Mouse (Mus musculus) liver, embryonic 12.5 days (tissue): ENCODE measurements around the gene Brd2. TPM values are rescaled to one million over a fixed set of nuclear protein-coding genes. Genes with fewer than 3 reads are reported as not detected.

Experiments used
- ATAC-seq: fragments of 200-750 bp; cut with Nextera tagmentation; 2 replicates; pipeline ENCODE4 v1.8.0; 2017; ENCODE audit warnings: moderate number of reproducible peaks, mild to moderate bottlenecking, moderate library complexity
- H3K27ac ChIP-seq: fragments of 300-500 bp; sonication (generic); 2 replicates; pipeline ENCODE4 v1.5.1; 2016; ENCODE audit warnings: mild to moderate bottlenecking
- H3K27me3 ChIP-seq: fragments of 300-500 bp; sonication (generic); replicated peaks from 2 replicates; pipeline ENCODE4 v1.6.1; 2016; ENCODE audit warnings: mild to moderate bottlenecking, moderate library complexity
- H3K36me3 ChIP-seq: fragments of 300-500 bp; sonication (generic); 2 replicates; pipeline ENCODE4 v1.6.1; 2016; ENCODE audit warnings: mild to moderate bottlenecking, moderate library complexity
- H3K4me1 ChIP-seq: fragments of 300-500 bp; sonication (generic); 2 replicates; pipeline ENCODE4 v1.6.1; 2016
- H3K4me2 ChIP-seq: fragments of 300-500 bp; sonication (generic); 2 replicates; pipeline ENCODE4 v1.6.1; 2016; ENCODE audit warnings: mild to moderate bottlenecking, moderate library complexity
- H3K4me3 ChIP-seq: fragments of 300-500 bp; sonication (generic); 2 replicates; pipeline ENCODE4 v1.5.1; 2016; ENCODE audit warnings: mild to moderate bottlenecking, moderate library complexity
- H3K9ac ChIP-seq: fragments of 300-500 bp; sonication (generic); 2 replicates; pipeline ENCODE4 v1.6.1; 2016; ENCODE audit warnings: mild to moderate bottlenecking, moderate library complexity
- H3K9me3 ChIP-seq: fragments of 300-500 bp; sonication (generic); replicated peaks from 2 replicates; pipeline ENCODE4 v1.6.1; 2016; ENCODE audit warnings: mild to moderate bottlenecking, moderate library complexity
- WGBS: fragments of 180-500 bp; shearing (Covaris S2); methylation state at CpG from one replicate; pipeline ENCODE4 v1.1.7; 2016; ENCODE audit not compliant: insufficient replicate concordance; 5-methylcytosine and 5-hydroxymethylcytosine counted together
- polyA plus RNA-seq: library from polyadenylated mRNA; unstranded; fragments of >200 nt; fragmentation: Nextera tagmentation; extraction: Ambion mirVana; gene quantifications from 2 replicates; pipeline ENCODE4 v1.2.1, GENCODE M21; 2016

Brd2 gene
- polyA plus RNA-seq, 1 experiment from 2014 or later: 59.9 TPM

DNA sequence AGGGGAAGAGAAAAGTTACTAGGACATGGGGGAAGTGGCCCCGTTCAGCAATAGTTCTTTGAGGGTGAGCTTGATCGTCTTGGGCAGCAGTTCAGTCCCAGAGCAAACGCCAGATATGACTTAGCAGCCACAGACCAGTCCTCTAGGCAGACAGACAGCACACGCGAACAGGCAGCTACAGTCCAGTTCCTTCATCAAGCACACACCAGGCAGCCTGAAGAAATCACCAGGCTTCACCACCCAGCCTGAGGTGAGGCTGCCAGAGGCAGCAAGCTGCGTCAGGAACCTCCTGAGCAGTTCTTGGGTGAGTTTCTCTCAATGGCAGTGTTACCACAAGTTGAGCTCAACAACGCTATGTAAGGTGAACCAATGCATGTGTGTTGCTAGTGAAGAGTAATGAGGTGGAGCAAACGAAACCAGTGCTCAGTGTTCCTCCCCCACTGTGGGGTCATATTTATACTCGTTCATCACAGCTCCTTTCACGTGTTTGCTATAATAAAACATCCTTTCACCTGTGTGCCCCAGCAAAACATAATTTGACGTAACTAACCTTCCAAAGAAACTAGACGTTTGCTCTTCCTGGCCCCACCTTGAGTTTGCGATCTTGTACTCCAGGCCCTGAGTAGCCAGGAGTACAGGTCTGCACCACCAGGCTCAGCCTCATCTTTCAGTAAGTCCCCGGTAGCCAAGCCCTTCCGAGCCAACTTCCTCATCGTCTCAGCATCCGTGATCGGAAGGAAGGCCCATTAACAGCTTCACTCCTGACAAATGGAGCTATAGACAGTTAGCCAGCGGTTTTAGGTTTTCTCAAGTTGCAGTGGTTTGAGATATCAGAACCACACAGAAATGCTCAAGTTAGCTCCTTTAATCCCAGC, 7.9 kb upstream of the Brd2 start:
- Histone ChIP-seq H3K36me3 (no peaks in the 10 kb centered on the region), H3K27me3 (peaks cover 40% of the 10 kb centered on the region), H3K9ac (no peak overlapping the region), H3K27ac (no peak overlapping the region), H3K4me1 (peaks cover 41% of the 10 kb centered on the region), H3K4me2 (no peak overlapping the region), H3K9me3 (no peaks in the 10 kb centered on the region), H3K4me3 (no peak overlapping the region)
- no peak for ATAC-seq
- 61% methylated on average over 19 of the region's 19 CpGs for WGBS

DNA sequence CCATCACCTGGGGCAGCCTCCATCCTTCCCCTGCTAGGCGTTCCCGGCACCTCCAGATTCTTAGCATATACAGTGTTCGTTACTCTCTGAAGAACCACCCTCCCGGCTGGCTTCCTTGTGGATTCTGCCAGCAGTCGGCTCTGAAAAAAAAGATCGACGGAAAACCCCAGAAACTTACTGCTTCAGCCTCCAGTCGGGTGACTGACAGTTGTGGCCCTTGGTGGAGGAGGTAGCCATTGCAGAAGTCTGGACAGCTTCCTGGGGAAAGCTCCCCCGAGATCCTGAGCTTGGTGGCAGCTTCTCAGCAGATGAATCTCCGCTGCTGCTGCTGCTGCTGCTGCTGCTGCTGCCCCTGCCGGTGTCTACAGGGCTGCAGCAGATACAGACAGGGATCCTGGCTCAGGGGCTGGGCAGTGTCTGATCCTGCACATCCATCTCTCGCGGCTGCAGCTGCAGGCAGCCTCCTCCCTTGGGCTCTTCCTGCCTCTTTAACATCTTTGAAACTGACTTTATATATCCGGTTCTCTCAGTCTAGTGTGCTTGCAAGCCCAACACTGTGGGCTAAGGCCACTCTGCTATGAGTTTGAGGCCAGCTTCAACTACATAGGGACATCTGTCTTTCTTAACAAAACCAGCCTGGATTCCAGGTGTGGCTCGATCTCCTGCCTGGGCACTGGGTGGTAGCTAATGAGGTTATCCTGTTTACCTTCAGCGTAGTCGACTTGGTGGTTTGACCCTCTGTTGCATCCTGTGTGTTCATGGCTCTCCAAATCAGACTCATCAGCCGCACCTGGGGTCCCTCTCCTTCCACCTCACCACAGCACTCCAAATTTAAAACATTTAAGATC, 6.7 kb upstream of the Brd2 start:
- H3K36me3 ChIP-seq: no peaks in the 10 kb centered on the region
- H3K9ac ChIP-seq: no peak overlapping the region
- no peaks in the 10 kb centered on the region for H3K9me3 ChIP-seq
- WGBS: 16% methylated on average over 18 of the region's 18 CpGs
- no peak overlapping the region for H3K4me3 ChIP-seq
- H3K27ac ChIP-seq: no peak overlapping the region
- H3K4me1 ChIP-seq: peaks cover 51% of the 10 kb centered on the region
- no peak for ATAC-seq
- H3K27me3 ChIP-seq: peaks cover 40% of the 10 kb centered on the region
- H3K4me2 ChIP-seq: peak overlapping the region; percentile 24

DNA sequence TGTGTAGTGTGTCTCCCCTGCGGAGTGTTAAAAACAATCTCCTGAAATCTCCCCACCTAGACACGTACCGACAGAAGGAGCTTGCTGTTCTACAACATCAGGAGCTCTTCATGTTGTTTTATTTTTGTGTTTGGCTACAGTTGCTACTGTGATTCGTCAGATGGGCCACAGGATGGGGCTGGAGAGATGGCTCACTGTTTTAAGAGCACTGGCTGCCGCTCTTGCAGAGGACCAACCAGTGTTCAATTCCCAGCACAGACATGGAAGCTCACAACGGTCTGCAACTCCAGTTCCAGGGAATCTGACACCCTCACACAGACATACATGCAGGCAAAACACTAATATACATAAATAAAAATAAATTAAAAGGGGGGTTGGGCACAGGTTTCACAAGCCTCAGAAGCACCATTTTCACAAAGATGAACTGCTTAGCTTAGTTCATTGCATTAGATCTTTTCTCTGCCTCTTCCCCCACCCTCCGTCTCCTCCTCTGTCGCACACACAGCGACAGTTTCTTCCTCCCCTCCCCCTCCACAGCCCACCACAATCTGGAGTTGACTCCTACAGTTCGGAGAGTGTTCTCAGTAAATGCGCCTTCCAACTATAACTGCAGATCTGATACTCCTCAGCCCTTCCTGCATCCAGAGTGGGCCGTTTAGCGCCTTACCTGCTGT, 6.0 kb upstream of the Brd2 start:
- ATAC-seq: no peak
- no peak overlapping the region for H3K9ac ChIP-seq
- H3K4me1 ChIP-seq: peaks cover 59% of the 10 kb centered on the region
- peaks cover 40% of the 10 kb centered on the region for H3K27me3 ChIP-seq
- H3K36me3 ChIP-seq: no peaks in the 10 kb centered on the region
- H3K4me2 ChIP-seq: peak overlapping the region; percentile 24
- 26% methylated on average over 13 of the region's 13 CpGs for WGBS
- H3K27ac ChIP-seq: no peak overlapping the region
- no peak overlapping the region for H3K4me3 ChIP-seq
- no peaks in the 10 kb centered on the region for H3K9me3 ChIP-seq

DNA sequence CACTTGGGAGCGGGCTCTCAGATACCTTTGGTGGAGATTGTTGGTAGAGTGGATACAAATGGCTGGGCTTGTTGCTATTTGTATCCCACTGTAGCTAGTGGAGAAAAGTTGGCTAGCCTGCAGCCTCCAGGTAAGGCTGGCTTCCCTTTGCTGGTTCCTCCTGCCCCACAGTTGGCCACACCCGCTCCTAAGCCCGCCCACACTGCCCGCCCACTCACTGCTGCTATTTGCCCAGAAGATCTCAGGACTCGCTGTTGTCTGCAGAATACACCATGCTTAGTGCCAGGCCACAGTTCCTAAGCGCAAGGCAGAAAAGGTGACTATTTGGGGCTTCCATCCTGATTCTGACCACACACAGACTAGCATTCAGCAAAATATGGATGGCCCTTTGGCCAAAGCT, 5.0 kb upstream of the Brd2 start:
- Histone ChIP-seq H3K36me3 (no peaks in the 10 kb centered on the region), H3K4me2 (peak overlapping the region; percentile 13; the same call in 1 of the 2 replicates), H3K27ac (no peak overlapping the region), H3K9me3 (no peaks in the 10 kb centered on the region), H3K4me1 (peaks cover 67% of the 10 kb centered on the region), H3K4me3 (no peak overlapping the region), H3K9ac (peak overlapping the region; percentile 25; the same call in 1 of the 2 replicates), H3K27me3 (peaks cover 40% of the 10 kb centered on the region)
- 10% methylated on average over 6 of the region's 6 CpGs for WGBS
- peak; percentile 50; the same call in 1 of the 2 replicates for ATAC-seq

DNA sequence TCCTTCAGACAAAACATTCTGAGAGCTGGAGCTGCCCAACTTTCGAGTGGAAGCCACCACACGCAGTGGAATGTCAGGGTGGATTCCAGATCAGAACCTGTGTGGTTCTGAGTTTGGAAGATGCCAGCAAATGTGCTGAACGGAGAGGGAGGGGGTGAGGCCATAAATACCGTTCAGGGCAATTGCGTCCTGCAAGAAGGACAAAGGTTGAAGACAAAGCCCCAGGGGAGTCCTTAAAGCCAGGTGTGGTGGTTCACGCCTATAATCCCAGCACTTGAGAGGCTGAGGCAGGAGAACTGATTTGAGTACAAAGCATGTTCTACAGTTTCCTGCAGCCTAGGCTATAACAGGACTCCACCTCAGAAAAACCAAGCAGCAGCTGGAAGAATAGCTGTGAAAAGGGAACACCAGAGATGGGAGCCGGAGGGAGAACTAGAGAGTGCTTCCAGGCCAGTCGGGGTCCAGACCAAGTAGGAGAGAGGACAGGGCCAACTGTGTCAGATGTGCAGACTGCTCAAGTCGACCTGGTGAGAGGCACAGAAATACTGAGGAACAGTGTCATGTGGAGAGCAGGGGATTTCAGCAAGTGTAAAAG, 4.5 kb upstream of the Brd2 start:
- ATAC-seq: no peak
- 65% methylated on average over 9 of the region's 9 CpGs for WGBS
- no peak overlapping the region for H3K4me2 ChIP-seq

DNA sequence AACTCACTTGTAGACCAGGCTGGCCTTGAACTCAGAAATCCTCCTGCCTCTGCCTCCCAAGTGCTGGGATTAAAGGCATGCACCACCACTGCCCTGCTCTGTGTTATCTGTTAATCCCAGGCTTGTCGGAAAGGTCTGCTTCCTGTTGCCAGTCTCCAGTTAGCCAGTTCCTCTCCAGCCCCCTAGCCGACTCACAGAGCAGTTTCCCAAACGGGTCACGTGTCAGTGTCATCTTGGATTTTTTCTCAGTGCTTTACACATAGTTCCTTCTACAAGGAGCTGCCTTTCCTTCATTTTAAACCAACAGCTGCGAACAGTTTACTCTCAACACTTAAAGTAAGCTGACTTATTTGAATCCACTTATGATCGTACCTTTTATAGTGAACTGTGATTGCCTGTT, 2.2 kb upstream of the Brd2 start:
- H3K4me2 ChIP-seq: peak overlapping the region; percentile 31
- 34% methylated on average over 6 of the region's 6 CpGs for WGBS
- H3K9me3 ChIP-seq: no peaks in the 10 kb centered on the region
- no peaks in the 10 kb centered on the region for H3K36me3 ChIP-seq
- H3K4me3 ChIP-seq: no peak overlapping the region
- H3K27me3 ChIP-seq: peaks cover 18% of the 10 kb centered on the region
- no peak for ATAC-seq
- peak overlapping the region; percentile 30; the same call in 1 of the 2 replicates for H3K27ac ChIP-seq
- H3K4me1 ChIP-seq: peaks cover 81% of the 10 kb centered on the region
- H3K9ac ChIP-seq: no peak overlapping the region

More for the DNA sequence above, 4.5 kb upstream of the Brd2 start:
- Histone ChIP-seq H3K4me3 (no peak overlapping the region), H3K36me3 (no peaks in the 10 kb centered on the region), H3K27ac (peak overlapping the region; percentile 24; the same call in 1 of the 2 replicates), H3K4me1 (peaks cover 68% of the 10 kb centered on the region), H3K9ac (0 out of 2 replicates have a peak overlapping the region, but pooled peaks have one; percentile 25), H3K27me3 (peaks cover 40% of the 10 kb centered on the region), H3K9me3 (no peaks in the 10 kb centered on the region)

DNA sequence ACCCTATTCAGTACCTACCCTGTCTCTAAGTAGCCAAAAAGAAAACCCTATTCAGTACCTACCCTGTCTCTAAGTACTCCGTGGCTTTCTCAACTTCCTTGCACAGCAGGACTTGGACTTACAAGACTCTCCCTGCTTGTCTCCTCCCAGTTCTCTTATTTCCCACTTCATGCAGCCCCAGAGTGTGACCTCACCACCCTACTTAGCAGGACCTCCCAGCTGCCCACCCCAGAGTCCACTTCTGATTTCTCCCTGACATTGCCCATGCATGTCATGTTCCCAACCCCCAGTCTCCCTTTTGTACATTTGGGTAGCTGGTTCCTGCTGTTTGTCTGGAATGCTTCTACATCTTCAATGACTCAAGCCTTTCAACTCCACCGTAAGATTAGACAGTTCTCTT, 1.1 kb upstream of the Brd2 start:
- Histone ChIP-seq H3K27ac (peak overlapping the region; percentile 99), H3K4me2 (peak overlapping the region; percentile 95), H3K9ac (peak overlapping the region; percentile 95), H3K4me1 (peaks cover 70% of the 10 kb centered on the region), H3K27me3 (peaks cover 6% of the 10 kb centered on the region), H3K4me3 (peak overlapping the region; percentile 100), H3K9me3 (no peaks in the 10 kb centered on the region), H3K36me3 (peaks cover 6% of the 10 kb centered on the region)
- 23% methylated on average over 2 of the region's 2 CpGs for WGBS
- no peak for ATAC-seq

DNA sequence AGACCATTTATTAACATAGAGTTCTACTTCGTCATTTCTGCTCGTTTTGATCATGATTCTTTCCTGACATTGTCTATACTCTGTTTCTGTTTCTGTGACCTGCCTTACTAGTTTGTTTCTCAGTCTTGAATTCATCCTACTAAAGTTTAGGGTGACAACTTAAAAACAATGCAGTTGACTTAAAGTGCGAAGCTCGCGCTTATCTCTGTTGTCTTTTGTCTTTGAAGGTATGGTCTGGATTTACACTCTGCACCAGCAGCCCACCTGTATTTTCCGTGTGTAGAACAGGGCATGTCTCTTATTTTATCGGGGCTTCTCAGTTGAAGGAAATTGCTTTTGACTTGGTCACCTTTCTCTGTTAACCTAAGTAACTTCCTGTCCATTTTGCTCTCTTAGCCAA, 677 bp upstream of the Brd2 start:
- peak overlapping the region; percentile 100 for H3K4me3 ChIP-seq
- peak overlapping the region; percentile 95 for H3K4me2 ChIP-seq
- H3K27ac ChIP-seq: peak overlapping the region; percentile 99
- ATAC-seq: no peak
- peaks cover 10% of the 10 kb centered on the region for H3K36me3 ChIP-seq
- H3K4me1 ChIP-seq: peaks cover 66% of the 10 kb centered on the region
- H3K9me3 ChIP-seq: no peaks in the 10 kb centered on the region
- H3K27me3 ChIP-seq: peaks cover 2% of the 10 kb centered on the region; the same call in 1 of the 2 replicates
- WGBS: 4% methylated on average over 7 of the region's 7 CpGs
- H3K9ac ChIP-seq: peak overlapping the region; percentile 95

DNA sequence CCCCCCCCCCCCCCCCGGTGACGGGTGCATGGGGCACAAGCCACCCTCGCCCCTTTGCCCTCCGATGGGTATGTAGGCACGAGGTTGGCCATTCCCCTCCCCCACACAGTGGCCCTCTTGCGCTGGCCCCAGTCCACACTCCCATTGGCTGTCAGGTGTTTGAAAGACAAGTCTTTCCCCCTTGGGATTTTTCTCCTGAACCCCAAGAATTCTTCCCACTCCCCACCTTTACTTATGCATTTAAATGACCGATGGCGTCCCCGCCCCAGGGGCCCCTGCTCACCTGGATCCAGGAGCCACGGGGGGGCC, 601 bp downstream of the Brd2 start:
- peak overlapping the region; percentile 95 for H3K9ac ChIP-seq
- H3K27ac ChIP-seq: peak overlapping the region; percentile 99
- no peaks in the 10 kb centered on the region for H3K9me3 ChIP-seq
- peak overlapping the region; percentile 95 for H3K4me2 ChIP-seq
- WGBS: 3% methylated on average over 10 of the region's 10 CpGs
- no peaks in the 10 kb centered on the region for H3K27me3 ChIP-seq
- peaks cover 64% of the 10 kb centered on the region for H3K4me1 ChIP-seq
- no peak for ATAC-seq
- H3K36me3 ChIP-seq: peaks cover 23% of the 10 kb centered on the region
- H3K4me3 ChIP-seq: peak overlapping the region; percentile 100

DNA sequence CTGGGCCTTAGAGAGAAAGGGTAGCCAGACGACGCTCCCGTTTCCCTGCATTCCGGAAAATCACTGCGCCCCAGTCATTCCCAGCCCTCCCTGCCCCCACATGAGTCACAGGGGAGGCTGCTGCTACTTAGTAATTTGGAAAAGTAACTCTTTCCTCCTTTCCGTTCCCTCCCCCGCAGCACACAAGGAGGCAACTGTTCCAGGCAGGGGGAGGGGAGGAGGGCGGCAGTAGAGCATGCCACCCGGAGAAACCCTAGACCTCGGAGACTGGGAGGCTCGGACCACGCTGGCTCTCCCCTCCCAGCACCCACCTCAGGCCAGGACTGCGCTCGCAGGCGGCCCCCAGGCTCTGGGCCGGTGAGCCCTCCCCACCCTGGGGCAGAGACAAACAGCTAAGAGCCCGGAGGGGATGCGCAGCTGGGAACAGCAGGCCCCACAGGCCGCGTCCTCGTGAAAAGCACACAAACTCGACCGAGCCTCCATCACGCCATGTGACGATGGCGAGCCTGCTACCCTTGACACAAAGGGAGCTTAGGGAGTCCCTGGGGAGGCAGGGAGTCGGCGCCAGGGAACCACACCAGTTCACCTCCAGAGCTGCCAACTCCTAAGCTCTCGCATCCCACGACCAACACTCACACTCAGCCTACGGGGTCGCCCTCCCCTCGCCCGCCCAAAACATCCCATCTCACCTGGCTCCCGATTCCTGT, 1.1 kb downstream of the Brd2 start:
- peak overlapping the region; percentile 99 for H3K27ac ChIP-seq
- WGBS: under 1% methylated on average over 34 of the region's 35 CpGs

DNA sequence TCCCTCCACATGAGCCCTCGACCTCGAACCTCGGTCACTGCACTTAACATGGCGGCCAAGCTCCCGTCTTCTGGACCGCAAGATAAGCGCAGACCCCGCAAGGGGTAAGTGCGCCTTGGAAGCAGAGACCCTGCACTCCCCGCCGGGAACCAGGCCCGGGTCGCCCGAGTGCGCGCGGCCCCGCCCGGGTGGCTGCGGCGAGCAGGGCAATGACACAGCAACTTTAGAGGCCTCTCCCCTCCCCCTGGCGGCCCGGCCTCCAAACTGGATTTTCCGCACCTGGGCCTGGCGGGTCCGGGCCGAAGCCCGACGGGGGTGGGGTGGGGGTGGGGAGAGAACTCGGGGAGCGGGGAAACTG, 1.6 kb downstream of the Brd2 start:
- no peaks in the 10 kb centered on the region for H3K27me3 ChIP-seq
- peak overlapping the region; percentile 100 for H3K4me3 ChIP-seq
- peaks cover 64% of the 10 kb centered on the region for H3K4me1 ChIP-seq
- 2% methylated on average over 31 of the region's 31 CpGs for WGBS
- H3K36me3 ChIP-seq: peaks cover 33% of the 10 kb centered on the region
- H3K9me3 ChIP-seq: no peaks in the 10 kb centered on the region
- H3K4me2 ChIP-seq: peak overlapping the region; percentile 95
- peak overlapping the region; percentile 95 for H3K9ac ChIP-seq
- ATAC-seq: peak; percentile 33
- peak overlapping the region; percentile 99 for H3K27ac ChIP-seq

More for the DNA sequence above, 1.1 kb downstream of the Brd2 start:
- peaks cover 28% of the 10 kb centered on the region for H3K36me3 ChIP-seq
- ATAC-seq: 0 out of 2 replicates have a peak, but pooled peaks have one; percentile 4
- peaks cover 64% of the 10 kb centered on the region for H3K4me1 ChIP-seq
- peak overlapping the region; percentile 100 for H3K4me3 ChIP-seq
- peak overlapping the region; percentile 95 for H3K4me2 ChIP-seq
- H3K27me3 ChIP-seq: no peaks in the 10 kb centered on the region
- H3K9me3 ChIP-seq: no peaks in the 10 kb centered on the region
- H3K9ac ChIP-seq: peak overlapping the region; percentile 95
